In the genomic region with DNA sequence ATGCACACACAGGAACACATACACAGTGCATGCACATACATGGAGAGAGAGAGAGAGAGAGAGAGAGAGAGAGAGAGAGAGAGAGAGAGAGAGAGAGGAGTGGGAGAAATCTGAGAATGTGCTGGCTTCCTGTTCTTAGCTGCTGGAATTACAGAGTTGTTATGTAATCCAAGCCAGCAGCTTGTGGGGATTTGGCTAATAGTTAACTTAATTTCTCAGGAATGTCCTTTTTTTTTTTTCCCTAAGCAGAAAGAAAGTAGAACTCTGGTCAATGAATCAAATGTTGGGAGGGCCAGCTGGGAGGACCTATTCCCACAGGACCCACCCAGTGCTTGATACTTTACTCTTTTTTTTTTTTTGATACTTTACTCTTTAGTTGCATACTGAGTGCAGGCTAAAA, we compare ENCODE assay signal across 7 mouse cellular contexts.
DNase-seq lines count a peak whose midpoint lies in the region; ATAC-seq and TF ChIP-seq lines count a peak whose summit lies in the region.

No protein-coding gene starts in this region.

- ATAC-seq in embryonic facial prominence, embryonic 12.5 days (ENCODE audit: insufficient number of reproducible peaks, insufficient read depth, low FRiP score, low TSS enrichment), result no peak
- peak; percentile 47; the same call in 1 of the 2 replicates for ATAC-seq in heart, postnatal 0 days (ENCODE audit: insufficient read depth, low read depth)
- ATAC-seq in hindbrain, embryonic 11.5 days (ENCODE audit: low FRiP score), result no peak

- H3K36me3 ChIP-seq in embryonic facial prominence, embryonic 12.5 days, result no peaks in the 10 kb centered on the region
- no peaks in the 10 kb centered on the region for H3K36me3 ChIP-seq in heart, postnatal 0 days (replicated peaks; ENCODE audit: control insufficient read depth, insufficient read depth, low read length)
- no peaks in the 10 kb centered on the region for H3K36me3 ChIP-seq in hindbrain, embryonic 11.5 days (ENCODE audit: control insufficient read depth, insufficient read depth, low read length)

- H3K9ac ChIP-seq in embryonic facial prominence, embryonic 12.5 days, result no peak overlapping the region
- no peak overlapping the region for H3K9ac ChIP-seq in heart, postnatal 0 days (replicated peaks; ENCODE audit: low read depth, low read length)
- no peak overlapping the region for H3K9ac ChIP-seq in hindbrain, embryonic 11.5 days (ENCODE audit: low read depth, low read length)

- no peak overlapping the region for H3K4me2 ChIP-seq in embryonic facial prominence, embryonic 12.5 days (replicated peaks)
- no peak overlapping the region for H3K4me2 ChIP-seq in heart, postnatal 0 days (ENCODE audit: low read depth, low read length)
- no peak overlapping the region for H3K4me2 ChIP-seq in hindbrain, embryonic 11.5 days (replicated peaks; ENCODE audit: low read depth, low read length)

- H3K4me1 ChIP-seq in embryonic facial prominence, embryonic 12.5 days, result peaks cover 15% of the 10 kb centered on the region
- H3K4me1 ChIP-seq in heart, postnatal 0 days (ENCODE audit: control insufficient read depth, insufficient read depth), result no peaks in the 10 kb centered on the region
- no peaks in the 10 kb centered on the region for H3K4me1 ChIP-seq in hindbrain, embryonic 11.5 days (replicated peaks; ENCODE audit: control insufficient read depth, insufficient read depth, low read length)

- no peak overlapping the region for H3K4me3 ChIP-seq in embryonic facial prominence, embryonic 12.5 days
- no peak overlapping the region for H3K4me3 ChIP-seq in heart, postnatal 0 days (ENCODE audit: low read depth, low read length)
- no peak overlapping the region for H3K4me3 ChIP-seq in hindbrain, embryonic 11.5 days (ENCODE audit: low read depth, low read length)

- TF ChIP-seq EP300 in heart, postnatal 0 days (IDR thresholded peaks at IDR 0.05; ENCODE audit: low read depth), result no peak

- no peaks in the 10 kb centered on the region for H3K27me3 ChIP-seq in embryonic facial prominence, embryonic 12.5 days
- H3K27me3 ChIP-seq in heart, postnatal 0 days (ENCODE audit: control insufficient read depth, insufficient read depth, low read length), result no peaks in the 10 kb centered on the region
- no peaks in the 10 kb centered on the region for H3K27me3 ChIP-seq in hindbrain, embryonic 11.5 days (ENCODE audit: control insufficient read depth, insufficient read depth, low read length)

- H3K27ac ChIP-seq in embryonic facial prominence, embryonic 12.5 days, result peak overlapping the region; percentile 78
- H3K27ac ChIP-seq in heart, postnatal 0 days (ENCODE audit: low read depth), result no peak overlapping the region
- no peak overlapping the region for H3K27ac ChIP-seq in hindbrain, embryonic 11.5 days (ENCODE audit: low read depth, low read length)

- H3K9me3 ChIP-seq in embryonic facial prominence, embryonic 12.5 days, result no peaks in the 10 kb centered on the region
- no peaks in the 10 kb centered on the region for H3K9me3 ChIP-seq in heart, postnatal 0 days (replicated peaks; ENCODE audit: control insufficient read depth, low read length)
- H3K9me3 ChIP-seq in hindbrain, embryonic 11.5 days (ENCODE audit: control insufficient read depth, low read length), result no peaks in the 10 kb centered on the region

- TF ChIP-seq CTCF in heart, postnatal 0 days (IDR thresholded peaks at IDR 0.05; ENCODE audit: low read depth), result no peak

- peak; percentile 38 for DNase-seq in heart, postnatal 0 days (ENCODE audit: low spot score)
- peak; percentile 76 for DNase-seq in kidney, postnatal 14 days
- DNase-seq in lung, postnatal 36 days, result peak; percentile 49
- no peak for DNase-seq in cerebellum, adult 18-20 months
- DNase-seq in spleen, postnatal 14 days (ENCODE audit: low spot score in 2 of 2), result no peak
- no peak for DNase-seq in hindbrain, embryonic 11.5 days (ENCODE audit: low spot score)

Comparison
In these comparisons a context has a peak if more than half of its experiments do, and no peak if none do; other contexts are left out.
1. DNase-seq: peak in heart, postnatal 0 days (single experiment), kidney, postnatal 14 days (single experiment) and lung, postnatal 36 days (single experiment); none in cerebellum, adult 18-20 months (0 of 2), spleen, postnatal 14 days (0 of 2) and hindbrain, embryonic 11.5 days (single experiment).